Mouse (Mus musculus) spleen, adult 18-20 months (tissue): ENCODE measurements around the gene 4921539E11Rik.

Experiments used
- DNase-seq, 2 experiments: peaks; one replicate each; pipeline ENCODE4 v3.0.0; 2022; ENCODE audit warnings: mixed read lengths in 2 of 2

4921539E11Rik gene

DNA sequence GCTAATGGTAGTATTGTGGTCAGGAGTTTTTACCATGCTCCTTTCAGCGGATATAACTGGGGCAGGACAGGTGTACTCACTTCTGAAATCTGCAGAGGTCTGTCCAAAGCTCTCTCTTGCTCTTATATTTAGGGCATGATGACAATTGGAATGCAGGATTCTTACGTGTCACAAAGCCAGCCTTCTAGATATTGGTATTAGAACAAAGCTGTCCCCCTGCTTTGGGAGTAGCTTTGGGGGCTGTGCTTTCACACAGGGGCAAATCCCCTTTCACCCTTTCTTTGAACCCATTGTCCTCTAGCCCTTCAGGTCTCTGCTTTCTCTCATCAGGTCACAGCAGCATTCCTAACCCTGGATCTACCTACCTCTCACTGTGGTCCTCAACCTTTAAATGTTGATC is at the start of gene 4921539E11Rik:
Gene 4921539E11Rik, minus strand, starts transcription at position 101 of the 400 bp plus-strand sequence.
- DNase-seq = no peak

DNA sequence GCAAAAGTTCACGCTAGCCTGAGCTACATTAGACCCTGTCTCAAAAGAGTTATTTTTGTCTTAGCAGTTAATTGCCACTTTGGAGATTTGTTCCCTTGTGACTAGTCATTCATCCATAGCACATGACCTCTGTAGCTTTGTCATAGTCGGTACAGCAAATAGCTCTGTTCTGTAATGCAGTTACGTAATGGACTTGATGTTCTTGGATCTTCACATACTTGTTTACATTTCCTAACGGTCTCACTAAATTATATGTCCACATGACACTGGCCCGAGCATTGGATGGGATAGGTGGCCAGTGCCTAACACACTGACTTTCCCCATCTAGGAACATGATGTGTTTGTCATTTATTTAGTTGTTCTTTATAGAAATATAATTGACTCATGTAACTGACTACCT is 44.5 kb upstream of the 4921539E11Rik start:
- no peak for DNase-seq

DNA sequence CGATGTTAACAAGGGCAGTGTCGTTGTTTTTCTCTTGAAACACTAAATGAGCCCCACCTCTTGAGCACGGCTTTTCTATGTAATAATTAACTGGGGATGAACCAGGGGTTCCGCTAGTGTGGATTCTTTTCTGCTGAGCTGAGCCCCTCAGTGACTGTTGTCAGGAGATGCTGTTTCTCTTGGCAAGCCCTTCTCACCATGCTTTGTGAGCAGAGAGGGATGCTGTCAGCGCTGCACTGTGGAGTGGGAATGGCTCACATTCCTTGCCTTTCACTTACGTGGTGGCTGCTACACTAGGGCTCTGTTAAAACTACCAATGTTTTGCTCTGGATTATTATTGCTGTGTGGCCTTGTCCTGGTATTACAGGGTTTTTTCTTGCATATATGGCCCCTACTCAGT is 38.7 kb upstream of the 4921539E11Rik start:
- no peak for DNase-seq

DNA sequence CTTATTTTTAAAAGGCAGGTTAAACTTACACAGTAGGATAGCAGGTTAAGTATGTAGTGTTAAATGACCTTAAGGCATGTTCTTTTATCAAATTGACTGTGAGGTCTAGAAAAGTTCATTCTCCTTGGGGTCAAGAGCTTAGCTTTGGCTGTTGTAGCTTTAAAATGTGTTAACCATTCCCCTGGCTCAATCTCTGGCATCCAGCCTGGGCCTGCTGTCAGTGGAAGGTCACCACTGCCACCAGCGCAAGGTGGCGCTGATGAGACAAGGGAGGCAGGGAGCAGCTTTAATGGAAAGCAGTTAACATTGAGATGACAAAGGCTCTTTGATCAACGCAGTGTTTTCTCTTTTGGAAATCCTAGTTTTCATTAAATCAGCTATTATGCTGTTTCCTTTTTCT is 36.3 kb upstream of the 4921539E11Rik start:
- DNase-seq = no peak

DNA sequence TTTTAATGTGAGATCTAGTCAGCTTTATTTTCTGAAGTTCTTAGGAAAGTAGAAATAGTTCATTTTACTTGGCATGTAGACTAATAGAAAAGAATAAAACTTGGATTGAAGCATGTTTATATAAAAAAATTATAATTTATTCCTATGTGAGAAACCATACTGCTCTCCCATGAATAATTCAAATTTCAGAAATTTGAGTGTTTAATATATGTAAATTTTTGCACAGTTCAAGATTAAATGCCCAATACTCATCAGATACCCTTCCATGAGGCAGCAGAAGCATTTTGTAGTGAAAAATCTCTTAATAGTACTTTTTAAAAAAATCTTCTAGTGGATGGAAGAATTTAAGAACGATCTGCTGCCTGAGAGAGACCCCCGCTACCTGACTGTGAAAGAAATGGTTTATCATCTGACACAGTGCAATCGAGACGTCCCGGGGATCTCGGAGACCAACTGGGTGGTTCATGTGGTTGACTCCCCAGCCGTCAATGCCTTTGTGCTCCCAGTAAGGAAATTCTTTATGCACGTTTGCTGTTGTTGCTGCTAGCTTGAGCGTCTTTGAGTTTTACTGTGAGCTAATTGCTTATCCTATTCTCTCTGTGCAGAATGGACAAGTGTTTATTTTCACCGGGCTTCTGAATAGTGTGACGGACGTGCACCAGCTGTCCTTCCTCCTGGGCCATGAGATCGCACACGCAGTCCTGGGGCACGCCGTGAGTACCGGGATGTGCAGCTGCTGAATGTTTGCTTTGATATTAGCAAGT is 34.2 kb upstream of the 4921539E11Rik start:
- no peak for DNase-seq

DNA sequence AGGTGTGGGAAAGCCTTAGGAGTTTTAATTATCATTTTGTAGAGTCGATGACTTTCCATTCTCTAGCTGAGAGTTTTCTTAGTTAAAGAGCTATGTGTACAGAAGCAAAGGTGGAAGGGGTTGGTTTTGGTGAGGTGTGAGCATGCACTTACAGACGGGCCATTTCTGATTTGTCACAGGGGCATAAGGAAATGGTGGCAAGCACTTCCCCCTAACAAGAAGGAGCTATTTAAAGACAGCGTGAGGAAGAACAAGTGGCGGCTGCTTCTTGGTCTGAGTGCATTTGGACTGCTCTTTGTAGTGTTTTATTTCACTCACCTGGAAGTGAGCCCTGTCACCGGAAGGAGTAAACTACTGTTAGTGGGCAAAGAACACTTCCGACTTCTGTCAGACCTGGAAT is 30.8 kb upstream of the 4921539E11Rik start:
- DNase-seq = no peak

DNA sequence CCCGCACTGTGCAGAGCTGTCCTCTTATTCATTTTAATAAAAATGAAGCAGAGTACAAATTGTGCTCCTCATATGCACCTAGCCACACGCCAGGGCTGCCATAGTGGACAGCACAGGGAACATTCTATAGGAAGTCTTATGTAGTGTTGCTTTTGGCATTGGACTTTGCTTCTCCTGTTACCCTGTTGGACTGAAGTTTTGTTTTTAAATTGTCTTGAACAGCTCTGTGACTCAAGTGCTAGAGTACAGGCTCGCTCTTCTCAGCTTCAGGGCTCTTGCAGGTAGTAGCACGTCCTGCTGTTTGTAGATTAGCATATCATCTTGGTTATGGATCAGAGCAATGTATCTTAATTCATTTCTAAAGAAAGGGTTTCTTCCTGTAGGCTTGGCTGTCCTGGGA is 25.2 kb upstream of the 4921539E11Rik start:
- DNase-seq = no peak

DNA sequence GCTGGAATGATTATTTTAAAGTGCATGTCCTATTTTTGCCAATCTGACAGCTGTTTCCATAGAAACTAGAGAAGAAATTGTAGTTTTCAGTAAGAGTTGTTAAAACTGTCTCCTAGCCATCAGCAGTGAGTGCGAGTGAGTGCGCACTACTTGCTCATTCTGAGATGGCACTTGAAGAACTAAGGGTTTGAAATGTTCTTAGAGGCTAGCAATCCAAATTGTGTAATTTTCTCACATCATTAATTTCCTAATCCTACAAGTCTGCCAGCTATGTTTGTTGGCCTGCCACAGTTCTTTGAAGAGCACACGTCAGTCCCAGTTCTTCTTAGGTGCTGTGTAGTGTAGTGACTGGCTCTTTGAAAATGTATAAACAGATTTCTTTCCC is 23.9 kb upstream of the 4921539E11Rik start:
- DNase-seq = no peak

DNA sequence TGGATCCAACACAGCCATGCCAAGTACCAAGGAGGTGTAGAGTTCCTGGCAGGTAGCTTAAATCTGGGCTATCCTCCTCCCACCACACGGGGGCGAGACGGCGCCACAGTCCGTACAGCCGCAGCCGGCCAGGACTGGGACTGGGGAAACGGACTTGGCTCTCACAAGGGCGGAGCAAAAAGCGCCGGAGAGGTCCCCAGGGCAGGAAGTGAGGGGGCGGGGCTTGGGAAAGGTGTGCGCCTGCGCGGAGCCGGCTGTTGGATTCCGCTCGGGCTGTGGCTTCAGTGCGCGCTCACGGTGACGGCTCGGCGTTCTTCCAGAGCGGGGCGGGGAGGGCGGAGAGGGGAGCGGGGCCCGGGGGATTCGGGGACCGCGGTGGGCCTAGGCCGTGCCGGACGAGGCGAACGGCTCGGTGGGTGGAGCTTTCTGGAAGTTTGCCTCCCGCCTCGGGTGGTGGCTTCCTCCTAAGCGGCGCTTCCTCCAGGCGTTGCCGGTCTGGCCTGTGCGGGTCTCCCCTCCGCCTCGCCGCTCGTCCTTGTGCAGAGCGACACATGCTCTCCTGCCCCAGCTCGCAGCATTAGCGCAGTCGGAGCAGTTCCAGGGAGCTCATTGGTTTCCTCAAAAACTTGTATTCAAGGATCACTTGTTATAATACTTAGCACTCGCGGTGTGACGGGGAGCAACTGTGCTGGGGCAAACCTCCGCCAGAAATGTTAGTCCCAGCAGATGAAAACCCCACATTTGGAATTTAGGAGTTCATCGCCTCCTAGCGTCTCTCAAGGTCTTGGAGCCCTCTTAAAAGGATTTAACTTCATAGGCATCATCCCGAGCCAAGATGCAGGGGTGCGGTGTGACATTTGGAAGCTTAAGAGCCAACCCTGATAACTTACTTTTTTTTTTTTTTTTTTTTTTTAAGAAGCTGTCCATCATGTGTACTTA is 23.2 kb upstream of the 4921539E11Rik start, which contains the start of gene Oma1:
Gene Oma1, plus strand, starts transcription at position 226 of the 939 bp plus-strand sequence.
- DNase-seq = peak; percentile 95 to 97

DNA sequence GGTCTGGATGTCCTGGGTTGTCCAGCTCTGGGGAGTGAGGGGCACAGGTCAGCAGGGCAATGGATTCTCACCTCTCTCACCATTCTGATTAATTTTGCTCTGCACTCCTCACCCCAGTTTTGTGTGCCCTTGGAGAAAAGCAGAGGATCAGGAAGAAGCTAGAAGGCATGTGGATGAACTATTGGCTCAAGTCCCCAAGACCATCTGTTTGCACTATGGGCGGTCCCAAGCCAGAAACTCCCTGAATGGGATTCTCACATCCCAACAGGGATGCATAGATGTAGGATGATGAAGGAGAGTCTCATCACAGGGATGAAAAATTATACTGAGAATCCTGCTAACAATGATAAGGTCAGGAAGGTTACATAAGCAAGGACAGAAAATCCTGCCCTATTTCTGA is 13.2 kb upstream of the 4921539E11Rik start:
- no peak for DNase-seq

DNA sequence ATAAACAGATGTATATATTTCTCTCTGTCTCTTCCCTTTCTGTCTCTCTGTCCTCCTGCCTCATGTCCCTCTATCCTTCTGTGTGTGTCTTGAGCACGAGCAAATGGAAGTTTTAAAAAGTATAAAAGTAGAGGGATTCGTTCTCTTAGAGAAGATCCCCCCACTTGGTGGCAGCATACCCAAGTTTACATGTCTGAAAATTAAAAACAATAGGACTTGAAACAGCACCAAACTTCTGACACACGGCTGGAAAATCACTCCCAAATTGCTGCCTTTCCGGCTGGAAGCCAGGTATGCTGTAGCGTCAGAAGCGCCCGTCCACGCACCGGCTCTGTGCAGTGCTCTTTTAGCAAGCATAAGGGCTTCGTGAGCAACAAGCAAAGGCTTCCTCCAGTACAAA is 8.7 kb upstream of the 4921539E11Rik start:
- no peak for DNase-seq

DNA sequence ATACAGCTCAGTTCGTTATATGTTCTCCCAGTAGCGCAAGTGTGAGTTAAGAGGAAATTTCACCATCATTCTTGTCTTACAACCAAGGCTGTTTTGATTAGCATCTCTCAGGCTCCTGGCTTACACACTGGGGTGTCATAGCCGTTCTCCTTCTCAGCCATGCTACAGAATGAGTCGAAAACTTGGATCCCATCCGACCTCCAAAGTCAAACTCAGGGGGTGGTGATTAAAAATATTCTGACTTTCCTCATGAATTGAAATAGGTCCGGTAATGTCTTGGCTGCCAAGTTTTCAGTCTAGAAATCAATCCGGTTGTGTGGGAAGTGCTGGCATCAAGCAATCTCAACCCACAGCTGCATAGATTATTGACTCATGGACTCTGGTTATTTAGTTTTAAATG is 2.3 kb downstream of the 4921539E11Rik start:
- DNase-seq = no peak

DNA sequence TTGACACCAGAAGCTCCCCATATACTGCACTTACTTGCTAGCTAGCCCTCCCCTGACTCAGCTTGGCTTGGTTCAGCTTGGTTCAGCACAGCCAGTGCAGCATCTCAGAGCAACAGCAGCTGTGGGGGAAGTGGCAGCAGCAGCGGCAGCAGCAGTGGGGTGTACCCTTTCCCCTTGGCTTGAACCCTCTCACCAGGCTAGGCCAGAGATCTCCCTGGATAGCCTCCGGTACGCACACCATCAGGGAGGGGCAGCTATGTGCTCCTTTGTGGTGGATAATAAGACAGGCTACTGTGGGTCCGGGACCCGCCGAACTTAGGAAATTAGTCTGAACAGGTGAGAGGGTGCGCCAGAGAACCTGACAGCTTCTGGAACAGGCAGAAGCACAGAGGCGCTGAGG is 17.6 kb downstream of the 4921539E11Rik start:
- no peak for DNase-seq

DNA sequence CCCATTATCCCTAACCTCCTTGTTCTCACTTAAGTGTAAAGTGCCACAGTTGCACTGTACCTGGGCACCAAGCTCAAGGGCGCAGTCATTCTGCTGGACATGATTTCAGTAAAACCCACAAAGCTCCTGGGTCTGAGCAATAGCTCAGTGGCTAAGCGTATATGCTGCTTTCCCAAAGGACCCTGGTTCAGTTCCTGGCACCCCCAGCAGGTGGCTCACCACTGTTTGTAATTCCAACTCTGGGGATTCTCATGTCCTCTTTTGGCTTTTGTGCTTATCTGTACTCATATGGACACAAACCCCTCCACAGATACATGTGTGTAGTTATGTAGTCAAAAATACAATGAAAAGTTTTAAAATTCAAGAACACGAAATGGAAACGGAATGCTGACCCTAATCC is 21.3 kb downstream of the 4921539E11Rik start:
- DNase-seq = peak in 1 of 2 experiments; percentile 4

DNA sequence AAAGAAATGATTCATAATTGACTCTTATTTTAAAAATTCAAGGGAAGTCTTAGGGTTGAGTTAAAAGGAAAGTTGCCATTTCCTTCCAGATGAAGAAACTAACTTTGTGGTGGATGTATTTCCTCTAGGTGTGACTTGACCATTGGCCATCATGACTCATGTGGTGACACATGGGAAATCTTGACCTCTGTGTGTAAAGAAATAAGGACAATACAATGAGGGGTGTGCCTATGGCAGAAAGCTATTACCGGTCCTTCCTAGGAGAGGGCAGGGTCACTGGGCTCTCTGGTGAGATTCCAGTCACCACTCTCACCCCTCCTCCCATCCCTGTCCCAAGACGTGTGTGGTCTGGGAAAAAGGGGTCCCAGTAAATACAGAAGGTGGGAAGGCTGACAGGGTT is 25.5 kb downstream of the 4921539E11Rik start:
- no peak for DNase-seq

DNA sequence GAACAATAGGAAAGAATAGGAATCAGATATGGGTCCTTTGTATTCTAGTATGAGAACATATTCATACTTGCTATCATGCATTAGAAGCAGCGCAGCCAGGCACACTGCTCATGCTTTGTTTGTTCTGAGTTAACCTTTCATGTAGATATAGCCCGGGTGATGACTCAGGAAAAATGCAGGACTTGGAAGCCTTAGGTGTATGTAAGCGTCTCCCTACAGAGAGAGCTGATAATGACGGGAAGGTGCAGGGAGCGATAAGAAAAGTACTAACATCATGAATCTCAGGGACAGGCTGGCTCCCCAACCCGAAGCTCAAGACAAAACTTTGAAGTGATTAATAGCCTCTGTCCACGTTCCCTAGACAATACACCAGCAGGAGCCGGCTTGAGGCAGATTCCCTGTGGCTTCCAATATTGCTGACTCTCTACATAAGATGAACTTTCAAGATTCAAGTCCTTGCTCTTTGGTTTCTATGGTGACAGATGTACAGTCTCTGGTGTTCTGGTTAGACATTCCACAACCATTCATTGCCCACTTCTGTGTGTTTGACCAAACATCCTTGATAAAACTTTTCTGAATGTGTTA is 26.8 kb downstream of the 4921539E11Rik start:
- no peak for DNase-seq

DNA sequence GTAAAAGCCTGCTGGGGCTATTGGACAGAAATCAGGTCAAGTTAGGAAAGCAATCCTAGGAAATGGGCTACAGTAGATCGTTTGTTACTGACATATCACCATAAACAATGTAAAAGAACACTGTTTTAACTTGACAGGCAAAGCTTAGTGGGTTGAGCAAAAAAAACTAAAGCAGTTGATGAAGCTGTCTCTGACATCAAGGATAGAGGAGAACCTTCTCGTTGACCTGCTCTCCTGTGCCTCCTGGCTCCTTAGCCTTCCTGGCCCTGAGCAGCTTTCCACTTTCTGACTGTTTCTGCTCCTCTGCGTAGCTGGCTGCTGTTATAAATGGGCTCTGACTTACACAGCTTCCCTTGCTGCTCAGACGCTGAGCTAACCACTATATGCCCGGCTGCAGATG is 27.3 kb downstream of the 4921539E11Rik start:
- DNase-seq = no peak

DNA sequence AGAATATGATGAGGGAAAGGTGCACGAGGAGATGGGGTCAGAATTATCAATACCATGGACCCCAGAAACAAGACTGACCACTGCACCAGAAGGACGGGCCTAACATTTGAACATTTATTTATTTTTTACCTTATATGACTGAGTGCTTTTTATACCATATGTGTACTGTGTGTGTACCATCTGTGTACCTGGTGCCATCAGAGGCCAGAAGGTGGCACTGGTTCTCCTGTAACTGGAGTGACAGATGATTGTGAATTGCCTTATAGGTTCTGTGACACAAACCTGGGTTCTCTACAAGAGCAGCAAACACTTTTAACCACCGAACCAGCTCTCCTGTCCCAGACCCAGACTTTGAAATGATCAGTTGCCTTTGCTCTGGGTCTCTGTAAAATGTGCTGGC is 31.8 kb downstream of the 4921539E11Rik start:
- no peak for DNase-seq

DNA sequence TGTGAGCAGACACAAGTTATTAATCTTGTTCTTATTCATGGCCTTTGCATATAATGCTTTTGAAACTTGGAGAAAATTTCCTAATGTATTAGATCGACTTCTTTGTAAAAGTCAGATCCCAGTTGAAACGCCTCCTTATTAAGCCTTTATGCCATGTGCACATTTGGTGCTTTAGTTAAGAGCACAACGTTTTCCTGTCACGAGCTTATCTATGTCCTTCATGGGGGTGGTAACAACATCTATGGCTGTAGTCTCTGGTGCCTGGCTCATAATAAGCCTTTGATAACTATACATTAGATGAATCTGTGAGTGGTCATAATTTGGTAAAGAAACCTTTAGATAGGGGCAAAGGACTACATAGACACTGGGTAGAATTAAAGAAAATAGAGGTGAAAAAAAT is 36.8 kb downstream of the 4921539E11Rik start:
- DNase-seq = no peak

DNA sequence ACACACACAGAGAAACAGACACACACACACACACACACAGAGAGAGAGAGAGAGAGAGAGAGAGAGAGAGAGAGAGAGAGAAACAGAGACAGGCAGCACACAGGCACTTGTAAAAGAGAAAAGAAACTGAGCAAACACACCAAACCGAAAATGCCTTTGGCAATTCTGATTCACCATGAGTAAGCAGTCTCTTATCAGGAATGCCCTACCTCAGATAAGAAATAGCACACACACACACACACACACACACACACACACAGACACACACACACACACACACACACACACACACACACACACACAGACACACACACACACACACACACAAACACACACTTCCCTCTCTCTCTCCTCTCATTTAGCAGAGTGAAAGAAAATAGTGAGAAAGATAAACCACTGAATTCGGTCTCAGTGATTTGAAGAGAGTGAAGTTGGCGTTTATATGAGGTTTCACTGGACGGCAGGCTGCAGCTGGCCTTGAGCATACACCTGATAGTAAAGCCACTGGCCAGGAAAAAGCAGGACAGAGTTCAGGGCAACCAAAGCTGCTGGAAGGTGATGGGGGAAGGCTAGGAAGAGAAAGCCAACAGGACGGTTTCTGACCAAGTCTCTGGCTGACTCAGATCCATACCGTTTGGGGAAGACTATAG is 41.1 kb downstream of the 4921539E11Rik start:
- DNase-seq = no peak

DNA sequence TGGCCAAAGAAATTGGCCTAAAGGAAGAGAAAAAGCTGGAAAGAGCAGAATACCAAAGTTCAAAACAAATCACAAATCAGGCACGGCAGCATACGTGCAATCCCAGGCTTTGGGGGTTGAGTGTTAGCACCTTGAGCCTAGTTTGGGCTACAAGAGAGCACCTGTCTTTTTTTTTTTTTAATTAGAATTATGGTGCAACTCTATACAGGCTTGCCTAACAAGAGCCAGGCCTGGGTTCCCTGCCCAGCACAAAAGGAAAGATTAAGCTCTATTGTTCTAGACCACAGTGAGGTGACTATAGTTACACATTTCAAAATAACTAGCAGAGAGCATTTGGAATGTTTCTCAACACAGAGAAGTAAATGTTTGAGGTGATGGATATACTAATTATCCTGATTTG is 42.9 kb downstream of the 4921539E11Rik start:
- DNase-seq = no peak

DNA sequence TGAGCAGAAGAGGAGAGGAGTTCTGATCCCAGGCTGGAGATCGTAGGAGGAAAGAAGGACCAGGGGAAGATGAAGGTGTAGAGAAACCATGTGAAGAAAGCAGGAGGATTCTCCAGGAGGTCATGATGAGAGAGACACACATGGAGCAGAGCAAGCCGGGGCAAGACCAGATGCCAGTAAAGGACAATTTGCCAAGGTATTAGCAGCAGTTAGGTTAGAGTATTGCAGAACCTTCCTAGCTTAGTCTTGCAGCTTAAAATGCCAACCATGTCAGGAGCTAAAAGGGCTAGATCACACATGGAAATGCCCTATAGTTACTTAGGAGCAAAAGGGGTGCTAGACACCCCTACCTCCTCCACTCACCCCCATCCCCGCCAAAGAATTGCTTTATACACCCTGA is 43.4 kb downstream of the 4921539E11Rik start:
- no peak for DNase-seq

DNA sequence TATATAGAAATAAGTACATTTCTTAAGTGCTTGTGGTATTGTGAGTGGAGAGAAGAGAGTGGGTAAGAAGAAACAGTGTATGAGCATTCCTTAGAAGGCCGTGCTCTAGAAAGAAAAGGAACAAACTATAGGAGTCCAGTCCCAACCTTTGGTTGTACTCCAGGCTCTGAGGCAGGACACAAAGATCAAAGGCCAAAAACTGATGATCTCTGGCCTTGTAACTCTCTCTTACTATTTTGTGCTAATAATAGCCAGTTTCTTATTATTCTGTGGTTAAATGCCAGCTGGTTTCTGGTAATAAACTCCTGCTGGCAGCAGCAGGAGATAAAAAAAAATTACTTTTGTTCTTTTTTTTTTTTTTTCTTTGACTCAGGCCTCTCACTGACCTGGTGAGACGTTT is 58.5 kb downstream of the 4921539E11Rik start:
- no peak for DNase-seq
